Mouse (Mus musculus): Measurements from ENCODE around the gene Rnf123. TPM values are rescaled to one million over a fixed set of nuclear protein-coding genes. Genes with fewer than 3 reads are reported as not detected.

Rnf123 gene
- polyA plus RNA-seq, 1 experiment: 393 TPM

DNA sequence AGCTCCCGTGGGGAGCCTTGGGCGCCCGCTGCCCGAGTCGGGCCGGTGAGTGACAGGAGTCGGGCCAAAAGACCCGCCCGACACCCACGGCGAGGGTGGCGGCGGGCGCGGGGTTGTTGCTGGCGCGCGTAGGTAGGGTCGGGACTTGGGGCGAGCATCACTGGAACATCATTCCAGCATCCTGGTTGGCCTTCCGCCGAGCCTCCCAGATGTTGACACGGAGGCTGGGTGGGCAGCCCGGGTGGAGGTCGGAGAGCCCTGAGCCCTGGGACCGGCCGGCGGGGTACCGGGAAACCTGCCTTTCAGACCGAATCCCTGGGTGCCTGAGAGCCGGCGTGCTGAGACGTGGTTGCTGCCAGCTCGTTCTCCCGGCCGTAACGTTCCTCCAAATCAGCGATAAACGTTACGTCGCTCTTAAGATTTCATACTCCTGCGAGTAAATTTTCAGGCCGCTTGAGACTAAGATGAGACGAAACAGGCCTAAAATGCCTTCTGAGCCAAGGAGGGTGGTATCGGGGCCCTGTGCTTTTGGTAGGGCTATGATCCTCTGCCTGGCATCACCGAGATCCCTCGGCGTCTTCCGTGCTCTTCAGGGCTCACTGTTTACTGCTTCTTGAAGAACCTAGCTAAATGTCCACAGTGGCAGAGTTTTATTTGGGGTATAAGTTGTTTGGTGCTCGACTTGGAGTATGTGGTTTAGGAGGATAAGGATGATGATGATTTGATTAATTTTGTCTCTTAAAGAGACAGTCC is 80.2 kb downstream of the Rnf123 start:
- WGBS: under 1% methylated on average over 49 of the region's 50 CpGs
- H3K27ac ChIP-seq (ENCODE audit: control insufficient read depth, insufficient read depth, low read depth, low read length, poor library complexity): peak overlapping the region; percentile 91
- H3K4me1 ChIP-seq (ENCODE audit: control insufficient read depth, insufficient read depth, low read length): no peaks in the 10 kb centered on the region; the same call in 1 of the 2 replicates
- H3K4me3 ChIP-seq (replicated peaks; ENCODE audit: control insufficient read depth, low read depth, low read length): peak overlapping the region; percentile 94
- TF ChIP-seq POLR2A (IDR thresholded peaks at IDR 0.05; ENCODE audit: borderline replicate concordance, control insufficient read depth, low read depth, low read length) (peak; percentile 40; the same call in 1 of the 2 replicates), CTCF (IDR thresholded peaks at IDR 0.05; ENCODE audit: control insufficient read depth, insufficient read depth, low read length) (no peak)

DNA sequence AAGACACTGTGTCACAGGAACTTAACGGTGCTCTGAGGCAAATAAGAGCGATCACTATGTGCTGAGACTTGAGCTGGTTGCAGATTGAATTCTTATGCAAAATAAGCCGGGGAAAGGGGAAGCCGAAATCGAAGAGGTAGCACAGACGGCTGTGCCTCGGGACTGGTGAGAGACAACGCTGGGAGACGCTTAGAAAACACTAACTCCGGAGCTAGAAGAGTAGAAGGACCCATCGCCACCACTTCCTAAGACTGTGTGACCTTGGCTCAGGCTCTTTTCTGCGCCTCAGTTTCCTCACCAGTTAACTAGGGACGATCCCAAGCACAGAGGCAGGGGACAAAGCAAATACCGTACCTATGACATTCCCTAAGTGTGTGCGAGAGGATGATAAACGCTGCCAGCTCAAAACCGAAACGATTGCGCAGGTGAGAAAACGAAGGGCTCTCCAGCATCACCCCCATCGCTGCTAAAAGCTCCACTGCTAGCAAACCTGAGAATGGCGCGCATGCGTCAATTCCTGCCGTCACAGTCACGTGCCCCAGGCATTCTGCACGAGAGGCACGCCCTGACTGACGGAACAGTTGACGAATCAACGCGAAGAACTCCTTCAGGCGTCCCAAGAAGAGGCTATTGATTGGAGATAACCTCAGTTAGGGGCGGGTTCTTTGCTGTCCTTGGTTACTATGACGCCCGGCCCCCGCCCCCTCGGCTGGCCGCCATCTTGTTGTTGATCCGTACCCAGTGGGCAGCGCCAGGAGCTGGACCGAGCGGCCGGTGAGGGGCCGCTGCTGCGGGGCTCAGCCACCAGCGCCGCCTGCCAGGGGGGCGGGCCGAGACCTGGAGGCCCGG is 81.0 kb downstream of the Rnf123 start, which contains the start of gene Ip6k1:
TSS of gene Ip6k1 (plus strand) at position 580 of the 849 bp plus-strand sequence.
- Histone ChIP-seq H3K4me3 (replicated peaks; ENCODE audit: control insufficient read depth, low read depth, low read length) (peak within 1 kb of the TSS; percentile 94), H3K4me1 (ENCODE audit: control insufficient read depth, insufficient read depth, low read length) (no peaks in the 10 kb centered on the region; the same call in 1 of the 2 replicates), H3K27ac (ENCODE audit: control insufficient read depth, insufficient read depth, low read depth, low read length, poor library complexity) (peak within 1 kb of the TSS; percentile 91)
- WGBS: under 1% methylated on average over 51 of the region's 51 CpGs
- no peak for TF ChIP-seq CTCF (IDR thresholded peaks at IDR 0.05; ENCODE audit: control insufficient read depth, insufficient read depth, low read length)
- TF ChIP-seq POLR2A (IDR thresholded peaks at IDR 0.05; ENCODE audit: borderline replicate concordance, control insufficient read depth, low read depth, low read length): peak; percentile 89

Other genes with a start within 250 kb of the Rnf123 start
- gene Rbm6, start 210.1 kb downstream of the Rnf123 start, polyA plus RNA-seq (2011; ENCODE audit: insufficient read depth, insufficient read length, low replicate concordance, missing spikeins): 78.4 and 110 TPM in 2 replicates
- 6.3 and 12.9 TPM in 2 replicates for gene Mon1a, start 195.2 kb downstream of the Rnf123 start, polyA plus RNA-seq (2011; ENCODE audit: insufficient read depth, insufficient read length, low replicate concordance, missing spikeins)
- gene Mst1r, start 176.5 kb downstream of the Rnf123 start, polyA plus RNA-seq (2011; ENCODE audit: insufficient read depth, insufficient read length, low replicate concordance, missing spikeins): 0.20 and 0.75 TPM in 2 replicates
- gene Actl11, start 154.9 kb downstream of the Rnf123 start, polyA plus RNA-seq (2011; ENCODE audit: insufficient read depth, insufficient read length, low replicate concordance, missing spikeins): not detected in 2 replicates
- gene Camkv, start 147.7 kb downstream of the Rnf123 start, polyA plus RNA-seq (2011; ENCODE audit: insufficient read depth, insufficient read length, low replicate concordance, missing spikeins): 0.87 TPM in 1 of 2 replicates, not detected in the other
- gene Traip, start 133.2 kb downstream of the Rnf123 start, polyA plus RNA-seq (2011; ENCODE audit: insufficient read depth, insufficient read length, low replicate concordance, missing spikeins): 27.0 and 30.0 TPM in 2 replicates
- 138 and 310 TPM in 2 replicates for gene Uba7, start 107.8 kb downstream of the Rnf123 start, polyA plus RNA-seq (2011; ENCODE audit: insufficient read depth, insufficient read length, low replicate concordance, missing spikeins)
- 4.7 TPM in 1 of 2 replicates, not detected in the other for gene Gm20661, start 100.3 kb downstream of the Rnf123 start, polyA plus RNA-seq (2011; ENCODE audit: insufficient read depth, insufficient read length, low replicate concordance, missing spikeins)
- gene Inka1, start 97.5 kb downstream of the Rnf123 start, polyA plus RNA-seq (2011; ENCODE audit: insufficient read depth, insufficient read length, low replicate concordance, missing spikeins): 27.9 and 32.3 TPM in 2 replicates
- 10.6 and 23.4 TPM in 2 replicates for gene Cdhr4, start 90.8 kb downstream of the Rnf123 start, polyA plus RNA-seq (2011; ENCODE audit: insufficient read depth, insufficient read length, low replicate concordance, missing spikeins)
- gene Gm20662, start 87.0 kb downstream of the Rnf123 start, polyA plus RNA-seq (2011; ENCODE audit: insufficient read depth, insufficient read length, low replicate concordance, missing spikeins): not detected in 2 replicates
- gene Ip6k1, start 80.8 kb downstream of the Rnf123 start, polyA plus RNA-seq (2011; ENCODE audit: insufficient read depth, insufficient read length, low replicate concordance, missing spikeins): 54.3 and 99.5 TPM in 2 replicates
- gene Gmppb, start 34.1 kb downstream of the Rnf123 start, polyA plus RNA-seq (2011; ENCODE audit: insufficient read depth, insufficient read length, low replicate concordance, missing spikeins): 9.9 and 17.9 TPM in 2 replicates
- 1.0 and 1.6 TPM in 2 replicates for gene Amigo3, start 30.2 kb downstream of the Rnf123 start, polyA plus RNA-seq (2011; ENCODE audit: insufficient read depth, insufficient read length, low replicate concordance, missing spikeins)
- 2.0 and 10.1 TPM in 2 replicates for gene Mst1, start 2.9 kb downstream of the Rnf123 start, polyA plus RNA-seq (2011; ENCODE audit: insufficient read depth, insufficient read length, low replicate concordance, missing spikeins)
- 159 and 206 TPM in 2 replicates for gene Apeh, start 11.3 kb upstream of the Rnf123 start, polyA plus RNA-seq (2011; ENCODE audit: insufficient read depth, insufficient read length, low replicate concordance, missing spikeins)
- gene Bsn, start 107.0 kb upstream of the Rnf123 start, polyA plus RNA-seq (2011; ENCODE audit: insufficient read depth, insufficient read length, low replicate concordance, missing spikeins): 1.1 and 1.9 TPM in 2 replicates
- 2.6 and 2.7 TPM in 2 replicates for gene Dag1, start 180.6 kb upstream of the Rnf123 start, polyA plus RNA-seq (2011; ENCODE audit: insufficient read depth, insufficient read length, low replicate concordance, missing spikeins)
- 2.3 TPM in 2 replicates for gene Nicn1, start 207.1 kb upstream of the Rnf123 start, polyA plus RNA-seq (2011; ENCODE audit: insufficient read depth, insufficient read length, low replicate concordance, missing spikeins)
- 1.7 and 15.2 TPM in 2 replicates for gene Amt, start 213.5 kb upstream of the Rnf123 start, polyA plus RNA-seq (2011; ENCODE audit: insufficient read depth, insufficient read length, low replicate concordance, missing spikeins)
- 138 and 223 TPM in 2 replicates for gene Rhoa, start 222.8 kb upstream of the Rnf123 start, polyA plus RNA-seq (2011; ENCODE audit: insufficient read depth, insufficient read length, low replicate concordance, missing spikeins)
- gene Tcta, start 222.8 kb upstream of the Rnf123 start, polyA plus RNA-seq (2011; ENCODE audit: insufficient read depth, insufficient read length, low replicate concordance, missing spikeins): 5.6 and 13.2 TPM in 2 replicates

Measured in bone marrow, adult 2 months (tissue).